Mouse (Mus musculus): ENCODE results near the gene Prrt2. TPM values are rescaled to one million over a fixed set of nuclear protein-coding genes. Genes with fewer than 3 reads are reported as not detected.

Gene Prrt2
- polyA plus RNA-seq, 1 experiment from 2014 or later, result 0.47 TPM

Small RNA genes lying within 50 kb of the gene (microRNA-seq; reads per million reads assigned to microRNA genes)
- gene Gm44343, result not detected

Other genes with a start within 250 kb of the Prrt2 start
- gene Ypel3, start 244.3 kb downstream of the Prrt2 start, polyA plus RNA-seq (2015; fragmentation: Nextera tagmentation; extraction: Ambion mirVana), result 68.4 and 77.3 TPM in 2 replicates
- 0.35 and 0.45 TPM in 2 replicates for gene Tbx6, start 239.7 kb downstream of the Prrt2 start, polyA plus RNA-seq (2015; fragmentation: Nextera tagmentation; extraction: Ambion mirVana)
- gene Ppp4c, start 228.7 kb downstream of the Prrt2 start, polyA plus RNA-seq (2015; fragmentation: Nextera tagmentation; extraction: Ambion mirVana), result 133 and 141 TPM in 2 replicates
- gene Fam57b, start 223.5 kb downstream of the Prrt2 start, polyA plus RNA-seq (2015; fragmentation: Nextera tagmentation; extraction: Ambion mirVana), result 0.10 and 0.13 TPM in 2 replicates
- not detected in 2 replicates for gene 4930451I11Rik, start 189.6 kb downstream of the Prrt2 start, polyA plus RNA-seq (2015; fragmentation: Nextera tagmentation; extraction: Ambion mirVana)
- gene Doc2a, start 173.8 kb downstream of the Prrt2 start, polyA plus RNA-seq (2015; fragmentation: Nextera tagmentation; extraction: Ambion mirVana), result 0.12 and 0.29 TPM in 2 replicates
- 17.8 and 18.9 TPM in 2 replicates for gene Hirip3, start 159.2 kb downstream of the Prrt2 start, polyA plus RNA-seq (2015; fragmentation: Nextera tagmentation; extraction: Ambion mirVana)
- gene Ino80e, start 158.8 kb downstream of the Prrt2 start, polyA plus RNA-seq (2015; fragmentation: Nextera tagmentation; extraction: Ambion mirVana), result 55.2 and 65.3 TPM in 2 replicates
- 11.6 and 12.9 TPM in 2 replicates for gene Taok2, start 136.5 kb downstream of the Prrt2 start, polyA plus RNA-seq (2015; fragmentation: Nextera tagmentation; extraction: Ambion mirVana)
- 16.1 and 16.5 TPM in 2 replicates for gene Tmem219, start 98.3 kb downstream of the Prrt2 start, polyA plus RNA-seq (2015; fragmentation: Nextera tagmentation; extraction: Ambion mirVana)
- gene Kctd13, start 92.3 kb downstream of the Prrt2 start, polyA plus RNA-seq (2015; fragmentation: Nextera tagmentation; extraction: Ambion mirVana), result 6.2 and 6.9 TPM in 2 replicates
- gene Asphd1, start 71.6 kb downstream of the Prrt2 start, polyA plus RNA-seq (2015; fragmentation: Nextera tagmentation; extraction: Ambion mirVana), result not detected in 2 replicates
- 0.06 and 0.09 TPM in 2 replicates for gene Sez6l2, start 70.6 kb downstream of the Prrt2 start, polyA plus RNA-seq (2015; fragmentation: Nextera tagmentation; extraction: Ambion mirVana)
- gene Cdipt, start 45.3 kb downstream of the Prrt2 start, polyA plus RNA-seq (2015; fragmentation: Nextera tagmentation; extraction: Ambion mirVana), result 50.7 and 55.5 TPM in 2 replicates
- 0.37 and 0.65 TPM in 2 replicates for gene Cdiptos, start 45.1 kb downstream of the Prrt2 start, polyA plus RNA-seq (2015; fragmentation: Nextera tagmentation; extraction: Ambion mirVana)
- gene Mvp, start 6.6 kb downstream of the Prrt2 start, polyA plus RNA-seq (2015; fragmentation: Nextera tagmentation; extraction: Ambion mirVana), result 7.8 and 8.6 TPM in 2 replicates
- gene Pagr1b, start 4.7 kb downstream of the Prrt2 start, polyA plus RNA-seq (2015; fragmentation: Nextera tagmentation; extraction: Ambion mirVana), result 0.27 TPM in 1 of 2 replicates, not detected in the other
- 38.7 and 50.1 TPM in 2 replicates for gene Pagr1a, start 3.9 kb downstream of the Prrt2 start, polyA plus RNA-seq (2015; fragmentation: Nextera tagmentation; extraction: Ambion mirVana)
- gene Gm42742, start 114 bp downstream of the Prrt2 start, polyA plus RNA-seq (2015; fragmentation: Nextera tagmentation; extraction: Ambion mirVana), result 5.1 and 11.3 TPM in 2 replicates
- 38.2 and 42.2 TPM in 2 replicates for gene Maz, start 5.8 kb upstream of the Prrt2 start, polyA plus RNA-seq (2015; fragmentation: Nextera tagmentation; extraction: Ambion mirVana)
- 109 and 122 TPM in 2 replicates for gene Kif22, start 21.3 kb upstream of the Prrt2 start, polyA plus RNA-seq (2015; fragmentation: Nextera tagmentation; extraction: Ambion mirVana)
- not detected in 2 replicates for gene Zg16, start 66.1 kb upstream of the Prrt2 start, polyA plus RNA-seq (2015; fragmentation: Nextera tagmentation; extraction: Ambion mirVana)
- 7.0 and 7.3 TPM in 2 replicates for gene AI467606, start 70.1 kb upstream of the Prrt2 start, polyA plus RNA-seq (2015; fragmentation: Nextera tagmentation; extraction: Ambion mirVana)
- 44.4 and 49.1 TPM in 2 replicates for gene Qprt, start 101.0 kb upstream of the Prrt2 start, polyA plus RNA-seq (2015; fragmentation: Nextera tagmentation; extraction: Ambion mirVana)
- 8.2 and 8.7 TPM in 2 replicates for gene Spn, start 116.6 kb upstream of the Prrt2 start, polyA plus RNA-seq (2015; fragmentation: Nextera tagmentation; extraction: Ambion mirVana)
- gene Cd2bp2, start 174.8 kb upstream of the Prrt2 start, polyA plus RNA-seq (2015; fragmentation: Nextera tagmentation; extraction: Ambion mirVana), result 27.1 and 32.1 TPM in 2 replicates
- 15.8 and 15.9 TPM in 2 replicates for gene Tbc1d10b, start 187.3 kb upstream of the Prrt2 start, polyA plus RNA-seq (2015; fragmentation: Nextera tagmentation; extraction: Ambion mirVana)
- gene Mylpf, start 187.7 kb upstream of the Prrt2 start, polyA plus RNA-seq (2015; fragmentation: Nextera tagmentation; extraction: Ambion mirVana), result 42.7 and 46.8 TPM in 2 replicates
- 8.3 and 9.0 TPM in 2 replicates for gene Zfp553, start 211.8 kb upstream of the Prrt2 start, polyA plus RNA-seq (2015; fragmentation: Nextera tagmentation; extraction: Ambion mirVana)
- 9.7 and 9.8 TPM in 2 replicates for gene Sept1, start 211.9 kb upstream of the Prrt2 start, polyA plus RNA-seq (2015; fragmentation: Nextera tagmentation; extraction: Ambion mirVana)
- gene Zfp771, start 223.1 kb upstream of the Prrt2 start, polyA plus RNA-seq (2015; fragmentation: Nextera tagmentation; extraction: Ambion mirVana), result 19.0 and 20.6 TPM in 2 replicates
- 134 and 136 TPM in 2 replicates for gene Dctpp1, start 239.5 kb upstream of the Prrt2 start, polyA plus RNA-seq (2015; fragmentation: Nextera tagmentation; extraction: Ambion mirVana)

Data from liver, embryonic 13.5 days (tissue).